Comparison of ENCODE assay signal across 11 mouse cellular contexts in genomic region chr7:79506531-79507090, GRCm38 (mm10). TPM values are rescaled to one million over a fixed set of nuclear protein-coding genes. Genes with fewer than 3 reads are reported as not detected.
DNase-seq lines count a peak whose midpoint lies in the region; ATAC-seq and TF ChIP-seq lines count a peak whose summit lies in the region.
"Had no signal": no experiment of that assay in that cellular context is flagged by ENCODE, and none has a peak within 500 bp of the region (broad histone marks: within the 10 kb centered on the region; RNA-seq: fewer than 3 reads in every experiment).

No protein-coding gene starts in this region.

- H3K27me3 ChIP-seq in testis, adult 2 months (ENCODE audit: control insufficient read depth, insufficient read depth, low read length): no peaks in the 10 kb centered on the region; the same call in 1 of the 2 replicates
- no peaks in the 10 kb centered on the region for H3K27me3 ChIP-seq in forebrain, postnatal 0 days (ENCODE audit: insufficient read depth, low read length)
- peaks cover 96% of the 10 kb centered on the region for H3K27me3 ChIP-seq in midbrain, embryonic 12.5 days

- DNase-seq in testis, postnatal 14 days (ENCODE audit: low spot score): no peak
- peak; percentile 74 for DNase-seq in forebrain, postnatal 0 days
- DNase-seq in adrenal gland, postnatal 36 days: no peak
- no peak for DNase-seq in ovary, postnatal 36 days (ENCODE audit: low spot score)
- DNase-seq in thymus, postnatal 14 days: no peak
- DNase-seq: adrenal gland, postnatal 10 days; heart, postnatal 14 days; kidney, postnatal 10 days; spleen, adult 18-20 months had no signal

- no peak for TF ChIP-seq POLR2A in testis, adult 2 months (IDR thresholded peaks at IDR 0.05; ENCODE audit: control insufficient read depth, low read depth, low read length)

- peaks cover 8% of the 10 kb centered on the region for H3K4me1 ChIP-seq in testis, adult 2 months (ENCODE audit: control insufficient read depth, insufficient read depth, low read length)
- peaks cover 11% of the 10 kb centered on the region for H3K4me1 ChIP-seq in forebrain, postnatal 0 days (ENCODE audit: insufficient read depth)
- peaks cover 67% of the 10 kb centered on the region for H3K4me1 ChIP-seq in midbrain, embryonic 12.5 days

- H3K9me3 ChIP-seq in forebrain, postnatal 0 days (ENCODE audit: low read length): no peaks in the 10 kb centered on the region
- H3K9me3 ChIP-seq in midbrain, embryonic 12.5 days: no peaks in the 10 kb centered on the region

- no peak for TF ChIP-seq CTCF in testis, adult 2 months (IDR thresholded peaks at IDR 0.05; ENCODE audit: control insufficient read depth, insufficient read depth, insufficient replicate concordance, low read depth, low read length)
- no peak for TF ChIP-seq CTCF in forebrain, postnatal 0 days (IDR thresholded peaks at IDR 0.05; ENCODE audit: low read depth)

- no peak overlapping the region for H3K27ac ChIP-seq in testis, adult 2 months (ENCODE audit: control insufficient read depth, insufficient read depth, low read depth, low read length)
- peak overlapping the region; percentile 98 for H3K27ac ChIP-seq in forebrain, postnatal 0 days (ENCODE audit: low read depth, low read length)
- H3K27ac ChIP-seq in midbrain, embryonic 12.5 days (replicated peaks): peak overlapping the region; percentile 97

- ATAC-seq in forebrain, postnatal 0 days: no peak
- no peak for ATAC-seq in midbrain, embryonic 12.5 days (ENCODE audit: low FRiP score, low read depth)

- 2% methylated on average over 6 of the region's 6 CpGs for WGBS in forebrain, postnatal 0 days
- WGBS in midbrain, embryonic 12.5 days: 0% methylated on average over 6 of the region's 6 CpGs

- H3K9ac ChIP-seq in forebrain, postnatal 0 days: peak overlapping the region; percentile 100
- H3K9ac ChIP-seq in midbrain, embryonic 12.5 days (replicated peaks): peak overlapping the region; percentile 92

- no peaks in the 10 kb centered on the region for H3K36me3 ChIP-seq in testis, adult 2 months (ENCODE audit: control insufficient read depth, insufficient read depth, low read length)
- H3K36me3 ChIP-seq in forebrain, postnatal 0 days (ENCODE audit: insufficient read depth): peaks cover 28% of the 10 kb centered on the region
- H3K36me3 ChIP-seq in midbrain, embryonic 12.5 days: peaks cover 27% of the 10 kb centered on the region; the same call in 1 of the 2 replicates

- peak overlapping the region; percentile 95 for H3K4me2 ChIP-seq in forebrain, postnatal 0 days (ENCODE audit: low read depth)
- H3K4me2 ChIP-seq in midbrain, embryonic 12.5 days (replicated peaks): peak overlapping the region; percentile 77

- peak overlapping the region; percentile 90 for H3K4me3 ChIP-seq in testis, adult 2 months (ENCODE audit: control insufficient read depth, low read depth, low read length)
- H3K4me3 ChIP-seq in forebrain, postnatal 0 days (ENCODE audit: low read depth, low read length): peak overlapping the region; percentile 92
- peak overlapping the region; percentile 65 for H3K4me3 ChIP-seq in midbrain, embryonic 12.5 days

RNA-seq across cellular contexts. Expression of gene Polg, which starts 40.4 kb away (rescaled TPM):
- 74.5 and 78.3 TPM in 2 replicates for polyA plus RNA-seq in testis, adult 2 months (2012; rRNA removed)
- 51.1 and 52.9 TPM in 2 replicates for total RNA-seq in forebrain, postnatal 0 days (2014; rRNA removed)
- polyA plus RNA-seq in forebrain, postnatal 0 days (2015; fragmentation: Nextera tagmentation; extraction: Ambion mirVana): 17.4 and 19.4 TPM in 2 replicates
- 41.2 and 44.5 TPM in 2 replicates for polyA plus RNA-seq in midbrain, embryonic 12.5 days (2016; fragmentation: Nextera tagmentation; extraction: Ambion mirVana)
- 10 to 100 TPM; 68.5 to 77.7 TPM for total RNA-seq in adrenal gland, postnatal 36 days (2021)
